Mouse (Mus musculus) testis, adult 2 months (tissue): Measurements from ENCODE around the gene Reps1.

Source experiments
- CTCF ChIP-seq: fragments of 200-500 bp; IDR thresholded peaks from 2 replicates; pipeline ENCODE4 v1.5.1; 2012; ENCODE audit warnings: low read depth, mild to moderate bottlenecking, inconsistent platforms, low read length, moderate library complexity; ENCODE audit not compliant: control insufficient read depth, insufficient read depth, insufficient replicate concordance
- POLR2A ChIP-seq: fragments of 200-500 bp; IDR thresholded peaks from 2 replicates; pipeline ENCODE4 v1.6.1; 2012; ENCODE audit warnings: low read depth, mild to moderate bottlenecking, inconsistent platforms, low read length, moderate library complexity; ENCODE audit not compliant: control insufficient read depth

DNA sequence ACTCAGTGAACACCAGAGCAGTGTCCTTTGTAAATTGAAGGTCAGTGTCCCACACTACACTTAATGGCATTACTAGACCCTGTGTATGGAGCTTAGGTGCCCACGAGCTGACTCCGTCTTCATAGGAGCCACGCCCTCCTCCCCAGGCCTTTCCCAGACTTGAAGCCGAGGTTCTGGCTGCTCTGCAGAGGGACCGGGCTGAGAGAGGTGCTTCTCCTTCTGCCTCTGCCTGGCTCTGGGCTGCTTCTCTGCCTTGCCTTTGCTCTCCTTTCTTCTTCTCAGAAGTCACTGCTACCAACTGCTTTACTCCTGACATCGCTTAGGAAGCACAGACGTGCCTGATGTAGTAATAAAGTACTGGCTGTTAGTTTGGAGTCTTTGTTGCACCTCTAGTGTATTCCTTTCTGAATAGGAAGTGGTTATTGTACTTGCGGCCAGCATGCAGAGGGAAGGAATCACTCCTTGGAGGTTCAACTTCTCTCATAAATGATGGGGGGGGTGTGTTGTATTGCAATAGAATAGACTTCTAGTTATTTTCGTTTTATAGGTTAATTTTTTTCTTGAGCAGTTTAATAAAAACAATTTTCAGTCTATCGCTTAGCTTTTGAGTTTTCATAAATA is 57.9 kb downstream of the Reps1 start:
- no peak for TF ChIP-seq POLR2A
- TF ChIP-seq CTCF = no peak
